Mouse (Mus musculus): ENCODE results near the gene Ntsr2. TPM values are rescaled to one million over a fixed set of nuclear protein-coding genes. Genes with fewer than 3 reads are reported as not detected.

Ntsr2 gene
- polyA plus RNA-seq, 1 experiment = not detected

DNA sequence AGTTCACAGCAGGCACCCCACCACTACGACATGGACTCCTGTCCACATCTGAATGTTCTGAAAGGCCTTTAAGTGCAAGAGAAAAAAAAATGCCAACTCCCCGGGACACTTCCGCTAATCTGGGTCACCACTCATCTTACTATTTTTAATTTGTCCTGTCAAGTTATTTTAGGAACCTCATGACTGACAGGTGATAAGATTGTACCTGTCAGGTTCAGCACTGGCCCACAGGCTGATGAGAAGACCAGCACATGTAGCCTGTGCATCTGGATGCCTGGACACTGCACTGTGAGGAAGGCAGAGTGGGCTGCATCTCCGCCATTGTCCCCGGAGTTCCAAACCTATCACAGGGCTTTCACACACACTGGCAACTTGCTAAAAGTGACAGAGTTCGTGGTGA is 3.4 kb upstream of the Ntsr2 start:
- no peak for TF ChIP-seq CEBPB (IDR thresholded peaks at IDR 0.05; ENCODE audit: low read depth)
- no peak for TF ChIP-seq MYOG (IDR thresholded peaks at IDR 0.05; ENCODE audit: control insufficient read depth, extremely low read depth, insufficient read length)
- TF ChIP-seq MAX (IDR thresholded peaks at IDR 0.05) = no peak
- no peak for TF ChIP-seq MYOD1 (IDR thresholded peaks at IDR 0.05; ENCODE audit: control insufficient read depth, insufficient read length, low read depth)
- no peak for TF ChIP-seq CTCF (IDR thresholded peaks at IDR 0.05; ENCODE audit: control insufficient read depth, insufficient read depth, insufficient read length)
- TF ChIP-seq USF1 (IDR thresholded peaks at IDR 0.05; ENCODE audit: low read depth) = no peak
- no peak for TF ChIP-seq FOSL1 (IDR thresholded peaks at IDR 0.05; ENCODE audit: insufficient read depth, low read length, poor library complexity, severe bottlenecking)
- Histone ChIP-seq H3ac (ENCODE audit: control insufficient read depth, insufficient read length, low read depth) (no peak overlapping the region), H3K36me3 (ENCODE audit: control insufficient read depth, insufficient read depth) (no peaks in the 10 kb centered on the region), H3K79me2 (ENCODE audit: control insufficient read depth, insufficient read depth) (no peaks in the 10 kb centered on the region), H3K4me3 (ENCODE audit: insufficient read depth, poor library complexity, severe bottlenecking) (no peak overlapping the region), H3K79me3 (ENCODE audit: low read depth) (no peaks in the 10 kb centered on the region), H3K27me3 (ENCODE audit: control insufficient read depth, insufficient read depth, insufficient read length) (peaks cover 63% of the 10 kb centered on the region)

DNA sequence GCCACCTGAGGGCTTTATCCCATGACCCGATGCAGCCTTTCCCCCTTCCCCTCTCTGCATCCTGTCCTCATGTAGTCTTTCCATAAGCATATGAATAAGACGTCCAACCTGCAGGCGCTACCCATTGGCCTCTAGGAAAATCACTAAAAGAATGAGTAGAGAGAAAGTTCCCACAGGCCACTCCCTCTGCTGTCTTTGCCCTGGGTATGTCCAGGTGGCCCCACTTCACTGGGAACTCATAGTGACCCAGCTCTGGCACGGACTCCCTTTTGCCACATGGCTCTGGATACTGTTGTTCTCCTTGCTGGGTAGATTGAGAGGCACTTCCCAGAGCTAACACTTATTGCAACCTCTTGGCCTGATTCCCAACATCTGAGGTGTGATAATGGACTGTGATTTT is 2.4 kb downstream of the Ntsr2 start:
- no peak overlapping the region for H3ac ChIP-seq (ENCODE audit: control insufficient read depth, insufficient read length, low read depth)
- no peaks in the 10 kb centered on the region for H3K79me3 ChIP-seq (ENCODE audit: low read depth)
- H3K27me3 ChIP-seq (ENCODE audit: control insufficient read depth, insufficient read depth, insufficient read length) = peaks cover 59% of the 10 kb centered on the region
- H3K36me3 ChIP-seq (ENCODE audit: control insufficient read depth, insufficient read depth) = no peaks in the 10 kb centered on the region
- TF ChIP-seq USF1 (IDR thresholded peaks at IDR 0.05; ENCODE audit: low read depth) = no peak
- no peak for TF ChIP-seq CEBPB (IDR thresholded peaks at IDR 0.05; ENCODE audit: low read depth)
- TF ChIP-seq MYOG (IDR thresholded peaks at IDR 0.05; ENCODE audit: control insufficient read depth, extremely low read depth, insufficient read length) = no peak
- no peak for TF ChIP-seq MAX (IDR thresholded peaks at IDR 0.05)
- H3K79me2 ChIP-seq (ENCODE audit: control insufficient read depth, insufficient read depth) = no peaks in the 10 kb centered on the region
- H3K4me3 ChIP-seq (ENCODE audit: insufficient read depth, poor library complexity, severe bottlenecking) = no peak overlapping the region

DNA sequence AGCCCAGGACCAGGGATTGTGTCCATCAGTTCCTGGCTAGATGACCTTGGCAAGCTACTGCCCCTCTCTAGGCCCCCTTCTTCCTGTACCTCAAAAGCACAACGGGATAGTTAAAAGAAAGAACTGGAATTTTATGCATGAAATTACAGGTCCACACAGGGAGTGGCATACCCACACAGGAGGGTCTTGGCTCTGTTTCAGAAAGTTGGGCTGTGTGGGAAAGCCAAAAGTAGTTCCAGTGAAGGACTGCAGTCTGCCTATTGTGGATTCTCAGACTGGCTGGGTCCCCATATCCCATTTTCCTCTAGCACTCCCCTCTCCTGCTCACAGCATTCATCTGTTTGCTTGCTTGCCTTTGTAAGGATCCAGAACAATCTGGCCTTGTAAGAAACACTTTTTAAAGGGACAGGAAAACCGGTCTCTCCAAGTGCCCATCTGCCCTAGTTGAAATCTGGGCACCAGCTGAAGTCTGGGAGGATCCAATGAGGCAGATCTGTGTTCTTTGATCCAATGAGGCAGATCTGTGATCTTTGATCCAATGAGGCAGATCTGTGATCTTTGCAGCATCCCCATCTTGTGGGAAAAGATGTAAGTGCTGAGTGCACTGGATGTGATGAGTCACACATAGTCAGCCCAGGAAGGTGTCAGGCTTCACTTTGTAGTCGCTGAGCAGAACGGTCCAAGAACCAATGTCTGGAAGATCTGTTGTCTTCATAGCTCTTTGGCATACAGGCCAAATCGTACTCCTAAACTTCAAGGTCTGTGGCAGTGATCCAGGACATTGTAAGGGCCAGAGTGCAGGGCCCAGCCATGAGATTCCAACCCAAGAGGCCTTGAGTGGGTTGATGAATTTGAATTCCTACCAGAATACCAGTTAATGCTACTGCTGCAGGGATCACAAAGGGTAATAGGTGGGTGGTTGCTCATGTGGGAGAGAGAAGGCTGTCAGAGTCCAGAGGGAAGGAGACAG is 4.0 kb downstream of the Ntsr2 start:
- no peaks in the 10 kb centered on the region for H3K79me3 ChIP-seq (ENCODE audit: low read depth)
- H3K27me3 ChIP-seq (ENCODE audit: control insufficient read depth, insufficient read depth, insufficient read length) = peaks cover 59% of the 10 kb centered on the region
- TF ChIP-seq USF1 (IDR thresholded peaks at IDR 0.05; ENCODE audit: low read depth) (no peak), CEBPB (IDR thresholded peaks at IDR 0.05; ENCODE audit: low read depth) (no peak), MYOD1 (IDR thresholded peaks at IDR 0.05; ENCODE audit: control insufficient read depth, insufficient read length, low read depth) (no peak), MYOG (IDR thresholded peaks at IDR 0.05; ENCODE audit: control insufficient read depth, extremely low read depth, insufficient read length) (no peak), FOSL1 (IDR thresholded peaks at IDR 0.05; ENCODE audit: insufficient read depth, low read length, poor library complexity, severe bottlenecking) (no peak), CTCF (IDR thresholded peaks at IDR 0.05; ENCODE audit: control insufficient read depth, insufficient read depth, insufficient read length) (no peak), MAX (IDR thresholded peaks at IDR 0.05) (no peak)
- no peaks in the 10 kb centered on the region for H3K36me3 ChIP-seq (ENCODE audit: control insufficient read depth, insufficient read depth)
- H3K79me2 ChIP-seq (ENCODE audit: control insufficient read depth, insufficient read depth) = no peaks in the 10 kb centered on the region
- H3ac ChIP-seq (ENCODE audit: control insufficient read depth, insufficient read length, low read depth) = no peak overlapping the region
- H3K4me3 ChIP-seq (ENCODE audit: insufficient read depth, poor library complexity, severe bottlenecking) = no peak overlapping the region

DNA sequence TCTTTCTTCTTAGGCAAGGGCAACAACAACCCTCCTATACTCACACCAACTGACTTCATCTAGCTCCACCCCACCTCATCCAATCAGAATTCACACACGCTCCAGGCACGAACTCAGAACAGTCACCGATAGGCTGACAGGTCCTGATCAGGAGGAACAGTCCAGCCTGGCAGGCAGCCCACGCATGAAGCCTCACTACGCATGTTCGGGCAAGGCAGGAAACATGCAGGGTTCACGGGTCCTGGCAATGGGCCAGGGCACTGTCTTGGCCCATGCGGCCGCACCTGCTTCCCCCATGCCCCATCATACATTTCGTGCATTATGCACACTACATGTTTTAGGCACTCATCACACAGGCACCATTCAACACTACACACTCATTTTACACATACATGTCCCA is 8.3 kb downstream of the Ntsr2 start:
- Histone ChIP-seq H3K79me2 (ENCODE audit: control insufficient read depth, insufficient read depth) (no peaks in the 10 kb centered on the region), H3K79me3 (ENCODE audit: low read depth) (no peaks in the 10 kb centered on the region), H3K4me3 (ENCODE audit: insufficient read depth, poor library complexity, severe bottlenecking) (no peak overlapping the region), H3K27me3 (ENCODE audit: control insufficient read depth, insufficient read depth, insufficient read length) (peaks cover 41% of the 10 kb centered on the region), H3ac (ENCODE audit: control insufficient read depth, insufficient read length, low read depth) (no peak overlapping the region), H3K36me3 (ENCODE audit: control insufficient read depth, insufficient read depth) (no peaks in the 10 kb centered on the region)
- TF ChIP-seq CEBPB (IDR thresholded peaks at IDR 0.05; ENCODE audit: low read depth) (no peak), MYOG (IDR thresholded peaks at IDR 0.05; ENCODE audit: control insufficient read depth, extremely low read depth, insufficient read length) (no peak), USF1 (IDR thresholded peaks at IDR 0.05; ENCODE audit: low read depth) (no peak), MYOD1 (IDR thresholded peaks at IDR 0.05; ENCODE audit: control insufficient read depth, insufficient read length, low read depth) (no peak), CTCF (IDR thresholded peaks at IDR 0.05; ENCODE audit: control insufficient read depth, insufficient read depth, insufficient read length) (no peak), MAX (IDR thresholded peaks at IDR 0.05) (no peak), FOSL1 (IDR thresholded peaks at IDR 0.05; ENCODE audit: insufficient read depth, low read length, poor library complexity, severe bottlenecking) (no peak)

DNA sequence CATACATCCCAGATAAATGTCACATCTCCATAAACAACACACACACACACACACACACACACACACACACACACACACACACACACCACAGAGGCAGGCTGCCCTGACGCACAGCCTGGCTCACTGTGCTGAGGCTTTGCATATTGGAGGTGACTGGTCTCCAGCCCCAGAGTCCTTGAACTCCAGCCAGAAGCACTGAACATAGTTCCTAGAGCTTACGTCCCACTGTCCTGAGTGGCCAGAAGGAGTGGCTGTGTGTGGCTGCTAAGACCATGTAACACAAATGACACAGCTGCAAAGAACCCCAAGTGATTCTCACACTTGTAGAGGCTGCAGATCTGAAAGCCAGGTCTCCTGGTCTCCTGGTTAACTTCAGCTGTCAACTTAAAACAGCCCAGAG is 8.8 kb downstream of the Ntsr2 start:
- no peaks in the 10 kb centered on the region for H3K36me3 ChIP-seq (ENCODE audit: control insufficient read depth, insufficient read depth)
- no peaks in the 10 kb centered on the region for H3K79me2 ChIP-seq (ENCODE audit: control insufficient read depth, insufficient read depth)
- peaks cover 37% of the 10 kb centered on the region for H3K27me3 ChIP-seq (ENCODE audit: control insufficient read depth, insufficient read depth, insufficient read length)
- no peak overlapping the region for H3ac ChIP-seq (ENCODE audit: control insufficient read depth, insufficient read length, low read depth)
- TF ChIP-seq MYOD1 (IDR thresholded peaks at IDR 0.05; ENCODE audit: control insufficient read depth, insufficient read length, low read depth) = no peak
- no peak for TF ChIP-seq USF1 (IDR thresholded peaks at IDR 0.05; ENCODE audit: low read depth)
- no peak for TF ChIP-seq MYOG (IDR thresholded peaks at IDR 0.05; ENCODE audit: control insufficient read depth, extremely low read depth, insufficient read length)
- TF ChIP-seq FOSL1 (IDR thresholded peaks at IDR 0.05; ENCODE audit: insufficient read depth, low read length, poor library complexity, severe bottlenecking) = no peak
- TF ChIP-seq CTCF (IDR thresholded peaks at IDR 0.05; ENCODE audit: control insufficient read depth, insufficient read depth, insufficient read length) = no peak
- no peak for TF ChIP-seq CEBPB (IDR thresholded peaks at IDR 0.05; ENCODE audit: low read depth)
- no peak for TF ChIP-seq MAX (IDR thresholded peaks at IDR 0.05)
- H3K79me3 ChIP-seq (ENCODE audit: low read depth) = no peaks in the 10 kb centered on the region
- H3K4me3 ChIP-seq (ENCODE audit: insufficient read depth, poor library complexity, severe bottlenecking) = no peak overlapping the region

All from C2C12 (cell line).